In the genomic region with DNA sequence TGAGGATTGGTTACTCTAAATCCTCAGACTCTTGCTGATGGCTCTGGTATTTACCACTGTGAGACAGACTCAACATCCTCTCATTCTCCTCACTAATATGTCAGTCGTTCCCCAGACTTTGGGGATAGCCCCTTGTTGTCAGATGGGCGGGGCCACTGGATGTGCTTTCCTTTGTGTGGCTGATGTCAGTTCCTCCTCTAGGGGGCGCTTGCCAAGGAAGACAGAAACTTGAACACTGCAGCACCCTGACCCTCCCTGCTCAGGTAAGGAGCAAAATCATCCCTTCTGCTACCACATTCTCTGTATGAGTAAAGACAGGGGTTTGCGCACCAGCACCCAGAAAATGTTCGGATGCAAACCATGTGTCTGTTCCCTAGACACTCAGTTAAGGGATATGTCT, we compare ENCODE assay signal across 10 mouse cellular contexts.
A peak's percentile ranks its signal among the peaks of the same experiment; 100 is the strongest.
DNase-seq lines count a peak whose midpoint lies in the region; ATAC-seq lines count a peak whose summit lies in the region.
"Had no signal": no experiment of that assay in that cellular context is flagged by ENCODE, and none has a peak within 500 bp of the region (broad histone marks: within the 10 kb centered on the region; RNA-seq: fewer than 3 reads in every experiment).

No protein-coding gene starts in this region.

- H3K27ac ChIP-seq in embryonic facial prominence, embryonic 11.5 days (replicated peaks; ENCODE audit: low read depth, low read length): no peak overlapping the region
- no peak overlapping the region for H3K27ac ChIP-seq in embryonic facial prominence, embryonic 10.5 days (replicated peaks)
- H3K27ac ChIP-seq in kidney, embryonic 16.5 days (ENCODE audit: low read length): no peak overlapping the region
- H3K27ac ChIP-seq: lung, embryonic 15.5 days had no signal

- H3K9me3 ChIP-seq in embryonic facial prominence, embryonic 11.5 days (replicated peaks; ENCODE audit: control insufficient read depth, low read length): no peaks in the 10 kb centered on the region
- no peaks in the 10 kb centered on the region for H3K9me3 ChIP-seq in embryonic facial prominence, embryonic 10.5 days
- H3K9me3 ChIP-seq in kidney, embryonic 16.5 days (ENCODE audit: low read length): no peaks in the 10 kb centered on the region
- H3K9me3 ChIP-seq: lung, embryonic 15.5 days had no signal

- 63% methylated on average over 5 of the region's 5 CpGs for WGBS in embryonic facial prominence, embryonic 11.5 days
- 62% methylated on average over 5 of the region's 5 CpGs for WGBS in embryonic facial prominence, embryonic 10.5 days
- WGBS in kidney, embryonic 16.5 days: 67% methylated on average over 5 of the region's 5 CpGs

- no peak for ATAC-seq in embryonic facial prominence, embryonic 11.5 days (replicated peaks; ENCODE audit: insufficient number of reproducible peaks, low FRiP score, low TSS enrichment, low read depth)
- ATAC-seq in kidney, embryonic 16.5 days (ENCODE audit: low FRiP score, low TSS enrichment): no peak

- no peaks in the 10 kb centered on the region for H3K4me1 ChIP-seq in embryonic facial prominence, embryonic 11.5 days (ENCODE audit: control insufficient read depth, insufficient read depth, low read length)
- peaks cover 3% of the 10 kb centered on the region; the same call in 1 of the 2 replicates for H3K4me1 ChIP-seq in embryonic facial prominence, embryonic 10.5 days
- H3K4me1 ChIP-seq in kidney, embryonic 16.5 days (ENCODE audit: insufficient read depth, low read length): no peaks in the 10 kb centered on the region

- no peak overlapping the region for H3K4me3 ChIP-seq in embryonic facial prominence, embryonic 11.5 days (ENCODE audit: low read depth, low read length)
- no peak overlapping the region for H3K4me3 ChIP-seq in embryonic facial prominence, embryonic 10.5 days
- H3K4me3 ChIP-seq in kidney, embryonic 16.5 days (ENCODE audit: low read length): no peak overlapping the region
- H3K4me3 ChIP-seq: lung, embryonic 15.5 days had no signal

- no peaks in the 10 kb centered on the region for H3K36me3 ChIP-seq in embryonic facial prominence, embryonic 11.5 days (replicated peaks; ENCODE audit: control insufficient read depth, insufficient read depth, low read depth, low read length)
- no peaks in the 10 kb centered on the region for H3K36me3 ChIP-seq in embryonic facial prominence, embryonic 10.5 days (replicated peaks)
- H3K36me3 ChIP-seq in kidney, embryonic 16.5 days (ENCODE audit: insufficient read depth, low read length): no peaks in the 10 kb centered on the region
- H3K36me3 ChIP-seq: lung, embryonic 15.5 days had no signal

- H3K9ac ChIP-seq in embryonic facial prominence, embryonic 11.5 days (replicated peaks; ENCODE audit: low read length): no peak overlapping the region
- no peak overlapping the region for H3K9ac ChIP-seq in kidney, embryonic 16.5 days (replicated peaks; ENCODE audit: low read length)
- H3K9ac ChIP-seq: lung, embryonic 15.5 days had no signal

- H3K27me3 ChIP-seq in embryonic facial prominence, embryonic 11.5 days (ENCODE audit: control insufficient read depth, insufficient read depth, low read length): no peaks in the 10 kb centered on the region
- no peaks in the 10 kb centered on the region for H3K27me3 ChIP-seq in embryonic facial prominence, embryonic 10.5 days (replicated peaks; ENCODE audit: low read depth, poor library complexity, severe bottlenecking)
- no peaks in the 10 kb centered on the region for H3K27me3 ChIP-seq in kidney, embryonic 16.5 days (ENCODE audit: insufficient read depth, low read length)
- H3K27me3 ChIP-seq: lung, embryonic 15.5 days had no signal

- DNase-seq in embryonic facial prominence, embryonic 11.5 days (ENCODE audit: low spot score): peak; percentile 14
- DNase-seq in embryonic facial prominence, embryonic 10.5 days (ENCODE audit: low spot score): no peak
- peak; percentile 32 to 39 for DNase-seq in kidney, postnatal 25 days
- peak; percentile 17 for DNase-seq in NIH3T3 (ENCODE audit: low read depth)
- peak; percentile 43 for DNase-seq in lung, postnatal 36 days
- no peak for DNase-seq in right cerebral cortex, postnatal 10 days (ENCODE audit: low spot score in 2 of 2)
- DNase-seq in c-Kit-positive CD71-positive TER-119-positive erythroid progenitor cells, embryonic 14.5 days (ENCODE audit: low spot score): no peak
- DNase-seq: cerebellum, adult 2 months had no signal

- H3K4me2 ChIP-seq in embryonic facial prominence, embryonic 11.5 days (ENCODE audit: low read depth, low read length): no peak overlapping the region
- H3K4me2 ChIP-seq in kidney, embryonic 16.5 days (replicated peaks; ENCODE audit: low read depth, low read length): no peak overlapping the region
- H3K4me2 ChIP-seq: lung, embryonic 15.5 days had no signal

Comparison
In these comparisons a context has a peak if more than half of its experiments do, and no peak if none do; other contexts are left out.
1. DNase-seq: peak in embryonic facial prominence, embryonic 11.5 days (single experiment), kidney, postnatal 25 days (2 of 2), NIH3T3 (single experiment) and lung, postnatal 36 days (single experiment); none in embryonic facial prominence, embryonic 10.5 days (single experiment), right cerebral cortex, postnatal 10 days (0 of 2) and c-Kit-positive CD71-positive TER-119-positive erythroid progenitor cells, embryonic 14.5 days (single experiment).